Mouse (Mus musculus) embryonic facial prominence, embryonic 10.5 days (tissue): ENCODE data around the gene Gng12. TPM values are rescaled to one million over a fixed set of nuclear protein-coding genes. Genes with fewer than 3 reads are reported as not detected.

Experiments used
- DNase-seq: peaks from one replicate; pipeline ENCODE4 v3.0.0-alpha.2; 2017; ENCODE audit warnings: low spot score
- H3K27ac ChIP-seq: fragments of 300-500 bp; sonication (generic); replicated peaks from 2 replicates; pipeline ENCODE4 v1.5.1; 2016; ENCODE audit warnings: mild to moderate bottlenecking
- H3K27me3 ChIP-seq: fragments of 300-500 bp; sonication (generic); replicated peaks from 2 replicates; pipeline ENCODE4 v1.6.1; 2016; ENCODE audit warnings: low read depth, mild to moderate bottlenecking; ENCODE audit not compliant: poor library complexity, severe bottlenecking
- H3K36me3 ChIP-seq: fragments of 300-500 bp; sonication (generic); replicated peaks from 2 replicates; pipeline ENCODE4 v1.6.1; 2016; ENCODE audit warnings: mild to moderate bottlenecking, moderate library complexity
- H3K4me1 ChIP-seq: fragments of 300-500 bp; sonication (generic); 2 replicates; pipeline ENCODE4 v1.6.1; 2016
- H3K4me3 ChIP-seq: fragments of 300-500 bp; sonication (generic); 2 replicates; pipeline ENCODE4 v1.5.1; 2016; ENCODE audit warnings: mild to moderate bottlenecking, moderate library complexity
- H3K9me3 ChIP-seq: fragments of 300-500 bp; sonication (generic); 2 replicates; pipeline ENCODE4 v1.6.1; 2016; ENCODE audit warnings: mild to moderate bottlenecking
- WGBS: fragments of 180-500 bp; shearing (Covaris S2); methylation state at CpG from one replicate; pipeline ENCODE4 v1.1.7; 2016; 5-methylcytosine and 5-hydroxymethylcytosine counted together
- polyA plus RNA-seq: library from polyadenylated mRNA; unstranded; fragments of >200 nt; fragmentation: Nextera tagmentation; extraction: Ambion mirVana; gene quantifications from 2 replicates; pipeline ENCODE4 v1.2.1, GENCODE M21; 2016

Gene Gng12
- polyA plus RNA-seq, 1 experiment from 2014 or later = 54.8 TPM

GRCm38 (mm10) chr6:67038964-67039363 is 142.8 kb downstream of the Gng12 start:
- Histone ChIP-seq H3K4me1 (peaks cover 20% of the 10 kb centered on the region), H3K27ac (no peak overlapping the region), H3K9me3 (no peaks in the 10 kb centered on the region), H3K4me3 (no peak overlapping the region), H3K36me3 (no peaks in the 10 kb centered on the region), H3K27me3 (no peaks in the 10 kb centered on the region)
- 94% methylated on average over 3 of the region's 3 CpGs for WGBS
- DNase-seq = no peak

DNA sequence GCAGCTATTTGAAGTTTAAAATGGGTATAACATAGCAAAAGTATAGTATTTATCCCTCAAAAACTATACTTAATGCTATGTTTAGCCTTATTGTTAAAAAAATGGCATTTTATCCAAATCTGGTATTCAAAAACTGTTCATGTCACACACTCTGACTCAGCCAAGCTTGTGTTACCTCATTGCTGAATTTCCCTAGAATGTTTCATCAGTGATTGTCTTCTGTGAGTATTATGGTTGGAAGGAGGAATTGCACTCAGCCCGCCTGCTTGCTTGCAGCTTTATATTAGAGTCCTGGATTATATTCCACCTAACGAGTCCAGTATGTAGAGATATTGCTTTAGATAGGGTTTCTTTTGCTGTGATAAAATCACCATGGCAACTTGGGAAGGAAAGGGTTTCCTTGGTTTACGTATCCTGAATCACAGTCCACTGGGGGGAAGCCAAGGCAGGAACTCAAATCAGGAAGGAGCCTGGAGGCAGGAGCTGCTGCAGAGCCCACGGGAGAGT is 144.8 kb downstream of the Gng12 start:
- 47% methylated on average over 4 of the region's 4 CpGs for WGBS
- DNase-seq = no peak
- Histone ChIP-seq H3K9me3 (no peaks in the 10 kb centered on the region), H3K4me3 (no peak overlapping the region), H3K27me3 (no peaks in the 10 kb centered on the region), H3K4me1 (peaks cover 4% of the 10 kb centered on the region), H3K36me3 (no peaks in the 10 kb centered on the region), H3K27ac (no peak overlapping the region)

DNA sequence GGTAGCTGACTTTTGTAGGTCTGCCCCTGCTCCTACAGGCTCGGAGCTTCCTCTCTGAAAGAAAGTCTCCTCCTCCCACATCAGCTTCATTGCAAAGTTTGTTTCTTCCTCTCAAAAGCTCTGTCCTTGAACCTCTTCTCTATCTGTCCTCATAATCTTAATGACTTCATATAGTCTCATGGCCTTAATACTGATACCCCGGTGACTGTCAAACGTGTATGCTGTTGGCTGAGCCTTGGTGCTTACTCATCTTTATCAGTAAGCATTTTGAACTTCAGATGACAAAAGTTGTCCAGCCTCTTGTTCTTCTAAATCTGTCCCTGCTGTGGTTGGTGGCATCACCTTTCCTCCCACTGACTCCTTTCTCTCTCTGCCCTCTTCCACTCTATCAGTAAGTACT is 149.2 kb downstream of the Gng12 start:
- no peak for DNase-seq
- no peak overlapping the region for H3K27ac ChIP-seq
- no peaks in the 10 kb centered on the region for H3K9me3 ChIP-seq
- H3K4me3 ChIP-seq = no peak overlapping the region
- no peaks in the 10 kb centered on the region for H3K36me3 ChIP-seq
- H3K27me3 ChIP-seq = no peaks in the 10 kb centered on the region
- WGBS = 85% methylated on average over 3 of the region's 3 CpGs
- peaks cover 12% of the 10 kb centered on the region for H3K4me1 ChIP-seq

- H3K27me3 ChIP-seq = no peaks in the 10 kb centered on the region
- no peak for DNase-seq
- no peaks in the 10 kb centered on the region for H3K9me3 ChIP-seq
- no peaks in the 10 kb centered on the region for H3K36me3 ChIP-seq
- H3K27ac ChIP-seq = no peak overlapping the region
- peaks cover 12% of the 10 kb centered on the region for H3K4me1 ChIP-seq
- no peak overlapping the region for H3K4me3 ChIP-seq
- WGBS = 86% methylated on average over 3 of the region's 3 CpGs
These were observed 150.7 kb downstream of the Gng12 start for GRCm38 (mm10) chr6:67046937-67047336.

GRCm38 (mm10) chr6:67048052-67048691 is 152.0 kb downstream of the Gng12 start:
- DNase-seq = no peak
- WGBS = 71% methylated on average over 3 of the region's 3 CpGs
- Histone ChIP-seq H3K4me3 (no peak overlapping the region), H3K9me3 (no peaks in the 10 kb centered on the region), H3K4me1 (peaks cover 12% of the 10 kb centered on the region), H3K27me3 (no peaks in the 10 kb centered on the region), H3K36me3 (no peaks in the 10 kb centered on the region), H3K27ac (no peak overlapping the region)

DNA sequence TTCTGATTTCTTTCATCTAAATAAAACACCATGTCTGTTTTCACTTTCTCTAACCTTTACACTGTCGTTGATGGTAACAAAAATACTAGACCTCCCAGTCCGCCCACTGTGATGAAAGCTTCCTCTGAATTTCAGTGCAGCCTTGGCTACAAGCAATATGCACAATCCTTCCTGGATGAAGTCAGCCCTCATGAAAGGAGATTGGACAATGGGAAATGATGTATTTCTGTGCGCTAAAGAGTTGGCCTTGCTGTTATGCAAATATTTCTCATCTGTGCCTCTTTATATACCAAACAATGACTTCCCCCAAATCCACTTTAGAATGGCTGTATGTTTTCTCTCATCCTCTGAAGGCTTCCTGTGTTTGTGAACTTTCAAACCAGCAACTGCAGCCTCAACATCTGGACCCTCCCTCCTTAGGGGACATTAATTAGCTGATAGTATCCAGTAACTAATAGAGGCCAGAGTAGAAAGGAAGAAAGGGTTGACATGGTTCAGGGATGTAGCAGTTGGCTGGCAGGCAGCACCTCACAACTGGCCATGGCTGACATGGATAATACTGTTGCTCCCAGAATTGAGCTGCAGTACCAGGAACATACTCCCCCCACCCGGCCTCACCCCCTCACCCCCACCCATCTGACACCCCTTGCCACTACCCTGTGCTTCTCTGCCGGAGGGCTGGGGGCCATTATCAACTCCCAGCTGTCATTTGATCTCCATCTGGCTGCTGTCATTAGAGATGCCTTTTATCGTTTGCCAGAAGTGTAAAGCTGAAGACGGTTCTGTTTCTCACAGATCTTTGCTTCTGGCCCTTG is 152.9 kb downstream of the Gng12 start:
- 38% methylated on average over 7 of the region's 7 CpGs for WGBS

DNA sequence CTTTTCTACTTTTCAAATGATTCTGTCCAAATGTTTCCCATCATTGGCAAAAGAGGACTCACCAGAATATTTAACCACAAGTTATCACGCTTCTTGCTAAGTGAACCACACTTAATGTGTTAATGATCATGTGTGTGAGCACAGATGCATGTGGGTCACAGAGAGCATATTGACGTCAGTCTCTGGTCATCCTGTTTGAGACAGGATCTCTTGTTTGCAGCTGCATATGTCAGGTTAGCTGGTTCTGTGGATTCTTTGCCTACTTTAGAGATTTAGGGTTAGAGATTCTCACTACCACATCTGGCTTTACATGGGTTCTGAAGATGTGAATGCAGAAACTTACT is 153.5 kb downstream of the Gng12 start:
- Histone ChIP-seq H3K9me3 (no peaks in the 10 kb centered on the region), H3K4me3 (no peak overlapping the region), H3K27me3 (no peaks in the 10 kb centered on the region), H3K4me1 (peaks cover 12% of the 10 kb centered on the region), H3K36me3 (no peaks in the 10 kb centered on the region), H3K27ac (no peak overlapping the region)
- DNase-seq = no peak
- 47% methylated on average over 2 of the region's 2 CpGs for WGBS

More for the DNA sequence above, 152.9 kb downstream of the Gng12 start:
- Histone ChIP-seq H3K4me1 (peaks cover 12% of the 10 kb centered on the region), H3K36me3 (no peaks in the 10 kb centered on the region), H3K4me3 (no peak overlapping the region), H3K27me3 (no peaks in the 10 kb centered on the region), H3K9me3 (no peaks in the 10 kb centered on the region), H3K27ac (no peak overlapping the region)
- peak; percentile 39 for DNase-seq

DNA sequence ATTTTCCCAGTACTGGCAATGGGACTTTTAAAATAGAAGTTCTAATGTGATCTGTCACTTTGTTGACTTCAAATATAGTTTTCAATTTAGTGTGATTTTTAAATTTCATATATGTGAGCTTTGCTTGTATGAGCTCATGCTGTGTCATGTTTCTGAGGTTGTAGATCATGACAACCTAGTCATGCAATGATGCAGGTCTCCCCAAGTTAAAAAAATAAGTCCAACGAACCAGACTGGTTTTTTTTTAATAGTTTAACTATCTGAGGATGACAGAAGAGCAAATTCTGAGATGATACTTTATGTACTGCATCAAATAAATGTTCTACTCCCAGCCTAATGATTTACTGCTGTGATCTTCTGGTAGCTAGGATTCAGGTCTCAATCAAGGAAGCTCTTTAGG is 153.9 kb downstream of the Gng12 start:
- WGBS = 74% methylated on average over 1 of the region's 1 CpGs
- H3K27me3 ChIP-seq = no peaks in the 10 kb centered on the region
- H3K4me3 ChIP-seq = no peak overlapping the region
- peaks cover 12% of the 10 kb centered on the region for H3K4me1 ChIP-seq
- H3K36me3 ChIP-seq = no peaks in the 10 kb centered on the region
- no peaks in the 10 kb centered on the region for H3K9me3 ChIP-seq
- no peak for DNase-seq
- H3K27ac ChIP-seq = no peak overlapping the region

DNA sequence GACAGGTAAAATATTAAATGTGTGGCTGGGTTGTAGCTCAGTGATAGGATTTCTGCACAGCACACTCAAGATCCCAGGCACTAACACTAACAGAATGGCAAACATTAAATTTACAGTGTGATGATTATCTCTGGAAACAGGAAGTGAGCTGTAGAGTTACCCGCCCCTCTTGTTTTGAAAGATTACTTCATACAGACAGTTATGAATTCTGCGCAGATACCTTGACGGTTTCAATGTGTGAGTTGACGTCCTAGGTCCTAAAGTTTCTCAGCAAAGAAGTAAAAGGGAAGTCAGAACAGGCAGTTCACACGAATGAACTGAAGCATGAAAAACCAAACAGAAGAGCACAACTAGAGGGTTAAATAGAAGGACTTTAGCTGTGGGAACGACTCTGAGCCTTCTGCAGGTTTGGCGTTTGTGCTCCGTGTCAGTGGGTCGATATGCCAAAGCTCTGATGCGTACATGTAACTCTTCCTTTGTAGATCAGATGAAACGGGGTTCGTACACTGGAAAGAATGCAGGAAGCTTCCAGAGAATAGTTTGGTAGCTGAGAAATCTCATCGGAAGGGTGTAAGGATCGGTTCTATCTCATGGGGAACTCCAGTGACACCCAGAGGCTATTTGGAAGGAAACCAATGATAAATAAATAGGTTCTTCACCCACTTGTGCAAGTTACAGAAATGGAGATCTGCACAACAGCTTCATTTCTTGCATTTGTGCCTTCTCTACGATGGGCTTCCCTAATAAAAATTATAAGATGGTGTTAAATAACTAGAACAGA is 160.1 kb downstream of the Gng12 start:
- Histone ChIP-seq H3K9me3 (no peaks in the 10 kb centered on the region), H3K27ac (no peak overlapping the region), H3K27me3 (no peaks in the 10 kb centered on the region), H3K36me3 (no peaks in the 10 kb centered on the region), H3K4me3 (no peak overlapping the region), H3K4me1 (no peaks in the 10 kb centered on the region)
- WGBS = 83% methylated on average over 15 of the region's 15 CpGs
- no peak for DNase-seq

- H3K27me3 ChIP-seq = no peaks in the 10 kb centered on the region
- H3K9me3 ChIP-seq = no peaks in the 10 kb centered on the region
- WGBS = 77% methylated on average over 3 of the region's 3 CpGs
- no peak for DNase-seq
- no peak overlapping the region for H3K27ac ChIP-seq
- no peak overlapping the region for H3K4me3 ChIP-seq
- H3K36me3 ChIP-seq = no peaks in the 10 kb centered on the region
- H3K4me1 ChIP-seq = no peaks in the 10 kb centered on the region
These were observed 160.8 kb downstream of the Gng12 start for GRCm38 (mm10) chr6:67056889-67057564.

DNA sequence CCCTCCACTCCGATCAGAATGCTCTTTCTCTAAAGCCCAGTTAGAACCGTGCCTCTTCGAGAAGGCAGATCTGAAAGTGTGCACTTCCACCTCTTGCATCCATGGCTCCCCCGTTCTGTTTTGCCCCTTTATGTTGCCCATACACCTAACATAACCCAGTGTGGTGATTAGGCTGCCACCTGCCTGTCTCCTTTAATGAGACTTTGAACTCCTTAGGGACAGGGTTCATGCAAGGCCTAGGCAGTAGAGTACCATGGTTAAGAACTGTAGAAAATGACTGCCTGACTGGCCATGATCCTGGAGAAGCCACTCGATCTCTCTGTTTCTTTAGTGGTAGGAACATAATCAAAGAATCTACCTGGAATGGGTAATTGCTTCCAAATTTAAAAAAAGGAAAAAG is 161.4 kb downstream of the Gng12 start:
- no peaks in the 10 kb centered on the region for H3K9me3 ChIP-seq
- no peak for DNase-seq
- no peaks in the 10 kb centered on the region for H3K27me3 ChIP-seq
- H3K4me3 ChIP-seq = no peak overlapping the region
- H3K4me1 ChIP-seq = no peaks in the 10 kb centered on the region
- H3K36me3 ChIP-seq = no peaks in the 10 kb centered on the region
- WGBS = 88% methylated on average over 5 of the region's 5 CpGs
- H3K27ac ChIP-seq = no peak overlapping the region

- no peak overlapping the region for H3K4me3 ChIP-seq
- H3K27ac ChIP-seq = no peak overlapping the region
- no peaks in the 10 kb centered on the region for H3K36me3 ChIP-seq
- 90% methylated on average over 7 of the region's 7 CpGs for WGBS
- no peaks in the 10 kb centered on the region for H3K4me1 ChIP-seq
- H3K9me3 ChIP-seq = no peaks in the 10 kb centered on the region
- DNase-seq = no peak
- no peaks in the 10 kb centered on the region for H3K27me3 ChIP-seq
These were observed 161.9 kb downstream of the Gng12 start for GRCm38 (mm10) chr6:67057991-67058696.
